Mouse (Mus musculus) intestine, embryonic 15.5 days (tissue): Measurements from ENCODE around the gene Olfr750. TPM values are rescaled to one million over a fixed set of nuclear protein-coding genes. Genes with fewer than 3 reads are reported as not detected.
A peak's percentile ranks its signal among the peaks of the same experiment; 100 is the strongest.

Experiments used
- ATAC-seq: fragments of 200-750 bp; cut with Nextera tagmentation; 2 replicates; pipeline ENCODE4 v1.8.0; 2017; ENCODE audit warnings: moderate TSS enrichment, moderate library complexity
- H3K27ac ChIP-seq: fragments of 300-500 bp; sonication (generic); 2 replicates; pipeline ENCODE4 v1.5.1; 2015; ENCODE audit warnings: mild to moderate bottlenecking, inconsistent platforms
- H3K27me3 ChIP-seq: fragments of 300-500 bp; sonication (generic); replicated peaks from 2 replicates; pipeline ENCODE4 v1.6.1; 2015; ENCODE audit warnings: inconsistent platforms
- H3K36me3 ChIP-seq: fragments of 300-500 bp; sonication (generic); 2 replicates; pipeline ENCODE4 v1.6.1; 2015; ENCODE audit warnings: inconsistent platforms
- H3K4me1 ChIP-seq: fragments of 300-500 bp; sonication (generic); replicated peaks from 2 replicates; pipeline ENCODE4 v1.6.1; 2015; ENCODE audit warnings: inconsistent platforms
- H3K4me2 ChIP-seq: fragments of 300-500 bp; sonication (generic); replicated peaks from 2 replicates; pipeline ENCODE4 v1.6.1; 2015; ENCODE audit warnings: mild to moderate bottlenecking, inconsistent platforms
- H3K4me3 ChIP-seq: fragments of 300-500 bp; sonication (generic); replicated peaks from 2 replicates; pipeline ENCODE4 v1.5.1; 2015; ENCODE audit warnings: inconsistent platforms
- H3K9ac ChIP-seq: fragments of 300-500 bp; sonication (generic); 2 replicates; pipeline ENCODE4 v1.6.1; 2015; ENCODE audit warnings: inconsistent platforms
- H3K9me3 ChIP-seq: fragments of 300-500 bp; sonication (generic); 2 replicates; pipeline ENCODE4 v1.6.1; 2016; ENCODE audit warnings: inconsistent platforms
- WGBS: fragments of 180-500 bp; shearing (Covaris S2); methylation state at CpG from one replicate; pipeline ENCODE4 v1.1.7; 2015; 5-methylcytosine and 5-hydroxymethylcytosine counted together
- polyA plus RNA-seq: library from polyadenylated mRNA; unstranded; fragments of >200 nt; fragmentation: Nextera tagmentation; extraction: Ambion mirVana; gene quantifications from 2 replicates; pipeline ENCODE4 v1.2.1, GENCODE M21; 2015

The Olfr750 gene
- polyA plus RNA-seq, 1 experiment from 2014 or later, result not detected

GRCm38 (mm10) chr14:51085086-51085485, 10.9 kb upstream of the Olfr750 start:
- WGBS, result 76% methylated on average over 2 of the region's 2 CpGs
- no peak for ATAC-seq
- Histone ChIP-seq H3K9ac (no peak overlapping the region), H3K4me3 (no peak overlapping the region), H3K4me1 (0 out of 2 replicates have a peak, but pooled peaks cover 3% of the 10 kb centered on the region), H3K36me3 (no peaks in the 10 kb centered on the region), H3K9me3 (no peaks in the 10 kb centered on the region), H3K4me2 (no peak overlapping the region), H3K27ac (no peak overlapping the region), H3K27me3 (no peaks in the 10 kb centered on the region)

GRCm38 (mm10) chr14:51083805-51084204, 9.6 kb upstream of the Olfr750 start:
- peak overlapping the region; percentile 53 for H3K4me3 ChIP-seq
- peak overlapping the region; percentile 85 for H3K4me2 ChIP-seq
- no peak for ATAC-seq
- no peak overlapping the region for H3K9ac ChIP-seq
- no peak overlapping the region for H3K27ac ChIP-seq
- no peaks in the 10 kb centered on the region for H3K9me3 ChIP-seq
- 22% methylated on average over 7 of the region's 7 CpGs for WGBS
- no peaks in the 10 kb centered on the region for H3K27me3 ChIP-seq
- H3K36me3 ChIP-seq, result no peaks in the 10 kb centered on the region
- 0 out of 2 replicates have a peak, but pooled peaks cover 3% of the 10 kb centered on the region for H3K4me1 ChIP-seq

- peak overlapping the region; percentile 53 for H3K4me3 ChIP-seq
- H3K9me3 ChIP-seq, result no peaks in the 10 kb centered on the region
- 0 out of 2 replicates have a peak overlapping the region, but pooled peaks have one; percentile 22 for H3K27ac ChIP-seq
- peak overlapping the region; percentile 85 for H3K4me2 ChIP-seq
- H3K27me3 ChIP-seq, result no peaks in the 10 kb centered on the region
- 0 out of 2 replicates have a peak, but pooled peaks cover 3% of the 10 kb centered on the region for H3K4me1 ChIP-seq
- no peaks in the 10 kb centered on the region for H3K36me3 ChIP-seq
- H3K9ac ChIP-seq, result peak overlapping the region; percentile 52
- 3% methylated on average over 40 of the region's 40 CpGs for WGBS
- peak; percentile 55 for ATAC-seq
Measured at GRCm38 (mm10) chr14:51082599-51083581, 8.7 kb upstream of the Olfr750 start.

- ATAC-seq, result peak; percentile 91
- Histone ChIP-seq H3K36me3 (no peaks in the 10 kb centered on the region), H3K9me3 (no peaks in the 10 kb centered on the region), H3K27ac (no peak overlapping the region), H3K4me1 (0 out of 2 replicates have a peak, but pooled peaks cover 3% of the 10 kb centered on the region), H3K4me2 (no peak overlapping the region), H3K4me3 (no peak overlapping the region), H3K9ac (no peak overlapping the region), H3K27me3 (no peaks in the 10 kb centered on the region)
- 62% methylated on average over 2 of the region's 2 CpGs for WGBS
Measured at GRCm38 (mm10) chr14:51081035-51081434, 6.8 kb upstream of the Olfr750 start.

- H3K27ac ChIP-seq, result no peak overlapping the region
- no peak overlapping the region for H3K4me2 ChIP-seq
- 94% methylated on average over 1 of the region's 1 CpGs for WGBS
- no peaks in the 10 kb centered on the region for H3K9me3 ChIP-seq
- 0 out of 2 replicates have a peak, but pooled peaks cover 3% of the 10 kb centered on the region for H3K4me1 ChIP-seq
- H3K36me3 ChIP-seq, result no peaks in the 10 kb centered on the region
- no peak overlapping the region for H3K9ac ChIP-seq
- no peak overlapping the region for H3K4me3 ChIP-seq
- no peaks in the 10 kb centered on the region for H3K27me3 ChIP-seq
- ATAC-seq, result no peak
Measured at GRCm38 (mm10) chr14:51079180-51079579, 4.9 kb upstream of the Olfr750 start.

- 91% methylated on average over 2 of the region's 2 CpGs for WGBS
- Histone ChIP-seq H3K4me2 (no peak overlapping the region), H3K9me3 (no peaks in the 10 kb centered on the region), H3K4me3 (no peak overlapping the region), H3K27me3 (no peaks in the 10 kb centered on the region), H3K36me3 (no peaks in the 10 kb centered on the region), H3K27ac (no peak overlapping the region), H3K9ac (no peak overlapping the region), H3K4me1 (no peaks in the 10 kb centered on the region)
- no peak for ATAC-seq
Measured at GRCm38 (mm10) chr14:51069617-51070016, 4.6 kb downstream of the Olfr750 start.

- Histone ChIP-seq H3K9ac (no peak overlapping the region), H3K4me3 (no peak overlapping the region), H3K4me1 (no peaks in the 10 kb centered on the region), H3K27ac (no peak overlapping the region), H3K36me3 (no peaks in the 10 kb centered on the region), H3K9me3 (no peaks in the 10 kb centered on the region), H3K27me3 (no peaks in the 10 kb centered on the region), H3K4me2 (no peak overlapping the region)
- 50% methylated on average over 5 of the region's 5 CpGs for WGBS
- no peak for ATAC-seq
Measured at GRCm38 (mm10) chr14:51068956-51069355, 5.3 kb downstream of the Olfr750 start.

- ATAC-seq, result no peak
- WGBS, result 90% methylated on average over 5 of the region's 5 CpGs
Measured at GRCm38 (mm10) chr14:51060761-51061160, 13.5 kb downstream of the Olfr750 start.

GRCm38 (mm10) chr14:51057401-51057831, 16.8 kb downstream of the Olfr750 start, which contains the start of gene Rnase12:
Rnase12 (minus strand) TSS chr14:51057661.
- Histone ChIP-seq H3K4me1 (0 out of 2 replicates have a peak, but pooled peaks cover 4% of the 10 kb centered on the region), H3K27ac (0 out of 2 replicates have a peak within 1 kb of the TSS, but pooled peaks have one; percentile 13), H3K36me3 (no peaks in the 10 kb centered on the region), H3K27me3 (no peaks in the 10 kb centered on the region), H3K9me3 (no peaks in the 10 kb centered on the region), H3K4me2 (peak within 1 kb of the TSS; percentile 19; the same call in 1 of the 2 replicates), H3K9ac (no peak within 1 kb of the TSS), H3K4me3 (no peak within 1 kb of the TSS)
- 56% methylated on average over 9 of the region's 9 CpGs for WGBS
- peak; percentile 83 for ATAC-seq

More at GRCm38 (mm10) chr14:51060761-51061160, 13.5 kb downstream of the Olfr750 start:
- H3K36me3 ChIP-seq, result no peaks in the 10 kb centered on the region
- no peak overlapping the region for H3K4me3 ChIP-seq
- no peaks in the 10 kb centered on the region for H3K9me3 ChIP-seq
- H3K4me2 ChIP-seq, result no peak overlapping the region
- no peak overlapping the region for H3K27ac ChIP-seq
- H3K27me3 ChIP-seq, result no peaks in the 10 kb centered on the region
- 0 out of 2 replicates have a peak, but pooled peaks cover 4% of the 10 kb centered on the region for H3K4me1 ChIP-seq
- no peak overlapping the region for H3K9ac ChIP-seq

GRCm38 (mm10) chr14:51054243-51055237, 19.7 kb downstream of the Olfr750 start:
- Histone ChIP-seq H3K4me3 (no peak overlapping the region), H3K36me3 (no peaks in the 10 kb centered on the region), H3K9ac (no peak overlapping the region), H3K27me3 (no peaks in the 10 kb centered on the region), H3K9me3 (no peaks in the 10 kb centered on the region), H3K4me2 (no peak overlapping the region), H3K4me1 (0 out of 2 replicates have a peak, but pooled peaks cover 4% of the 10 kb centered on the region), H3K27ac (no peak overlapping the region)
- 65% methylated on average over 13 of the region's 13 CpGs for WGBS
- no peak for ATAC-seq

GRCm38 (mm10) chr14:51053176-51053575, 21.1 kb downstream of the Olfr750 start:
- 0 out of 2 replicates have a peak, but pooled peaks cover 4% of the 10 kb centered on the region for H3K4me1 ChIP-seq
- no peaks in the 10 kb centered on the region for H3K36me3 ChIP-seq
- H3K9me3 ChIP-seq, result no peaks in the 10 kb centered on the region
- no peak overlapping the region for H3K9ac ChIP-seq
- H3K27ac ChIP-seq, result no peak overlapping the region
- no peaks in the 10 kb centered on the region for H3K27me3 ChIP-seq
- H3K4me2 ChIP-seq, result no peak overlapping the region
- WGBS, result 64% methylated on average over 5 of the region's 5 CpGs
- no peak for ATAC-seq
- H3K4me3 ChIP-seq, result no peak overlapping the region
